Mouse (Mus musculus) midbrain, embryonic 16.5 days (tissue): Measurements from ENCODE around the gene Pik3r1. TPM values are rescaled to one million over a fixed set of nuclear protein-coding genes. Genes with fewer than 3 reads are reported as not detected.

Source experiments
- ATAC-seq: fragments of 200-750 bp; cut with Nextera tagmentation; 2 replicates; pipeline ENCODE4 v1.8.0; 2017; ENCODE audit warnings: moderate TSS enrichment
- H3K27ac ChIP-seq: fragments of 300-500 bp; sonication (generic); 2 replicates; pipeline ENCODE4 v1.5.1; 2014; ENCODE audit warnings: mild to moderate bottlenecking, low read length, mixed read lengths
- H3K27me3 ChIP-seq: fragments of 300-500 bp; sonication (generic); 2 replicates; pipeline ENCODE4 v1.6.1; 2014; ENCODE audit warnings: low read depth, low read length, mixed read lengths; ENCODE audit not compliant: control insufficient read depth, insufficient read depth
- H3K36me3 ChIP-seq: fragments of 300-500 bp; sonication (generic); 2 replicates; pipeline ENCODE4 v1.6.1; 2014; ENCODE audit warnings: mild to moderate bottlenecking, low read length, moderate library complexity, mixed read lengths; ENCODE audit not compliant: control insufficient read depth, insufficient read depth
- H3K4me1 ChIP-seq: fragments of 300-500 bp; sonication (generic); 2 replicates; pipeline ENCODE4 v1.6.1; 2014; ENCODE audit warnings: mild to moderate bottlenecking, low read length, mixed read lengths; ENCODE audit not compliant: control insufficient read depth, insufficient read depth
- H3K4me2 ChIP-seq: fragments of 300-500 bp; sonication (generic); 2 replicates; pipeline ENCODE4 v1.6.1; 2014; ENCODE audit warnings: mild to moderate bottlenecking, low read length, mixed read lengths
- H3K4me3 ChIP-seq: fragments of 300-500 bp; sonication (generic); 2 replicates; pipeline ENCODE4 v1.5.1; 2014; ENCODE audit warnings: low read depth, mild to moderate bottlenecking, low read length, moderate library complexity, mixed read lengths
- H3K9ac ChIP-seq: fragments of 300-500 bp; sonication (generic); 2 replicates; pipeline ENCODE4 v1.6.1; 2014; ENCODE audit warnings: low read depth, low read length, mixed read lengths
- H3K9me3 ChIP-seq: fragments of 300-500 bp; sonication (generic); replicated peaks from 2 replicates; pipeline ENCODE4 v1.6.1; 2014; ENCODE audit warnings: mild to moderate bottlenecking, low read length, mixed read lengths; ENCODE audit not compliant: control insufficient read depth, poor library complexity, severe bottlenecking
- whole genome bisulfite sequencing: fragments of 180-500 bp; shearing (Covaris S2); extraction: QIAGEN DNeasy Blood & Tissue Kit; methylation state at CpG from one replicate; pipeline ENCODE4 v1.1.7; 2014; 5-methylcytosine and 5-hydroxymethylcytosine counted together
- polyA plus RNA-seq: library from polyadenylated mRNA; unstranded; fragments of >200 nt; fragmentation: Nextera tagmentation; extraction: Ambion mirVana; gene quantifications from 2 replicates; pipeline ENCODE4 v1.2.1, GENCODE M21; 2015

Pik3r1 gene
- polyA plus RNA-seq, result 45.7 and 49.1 TPM in 2 replicates

DNA sequence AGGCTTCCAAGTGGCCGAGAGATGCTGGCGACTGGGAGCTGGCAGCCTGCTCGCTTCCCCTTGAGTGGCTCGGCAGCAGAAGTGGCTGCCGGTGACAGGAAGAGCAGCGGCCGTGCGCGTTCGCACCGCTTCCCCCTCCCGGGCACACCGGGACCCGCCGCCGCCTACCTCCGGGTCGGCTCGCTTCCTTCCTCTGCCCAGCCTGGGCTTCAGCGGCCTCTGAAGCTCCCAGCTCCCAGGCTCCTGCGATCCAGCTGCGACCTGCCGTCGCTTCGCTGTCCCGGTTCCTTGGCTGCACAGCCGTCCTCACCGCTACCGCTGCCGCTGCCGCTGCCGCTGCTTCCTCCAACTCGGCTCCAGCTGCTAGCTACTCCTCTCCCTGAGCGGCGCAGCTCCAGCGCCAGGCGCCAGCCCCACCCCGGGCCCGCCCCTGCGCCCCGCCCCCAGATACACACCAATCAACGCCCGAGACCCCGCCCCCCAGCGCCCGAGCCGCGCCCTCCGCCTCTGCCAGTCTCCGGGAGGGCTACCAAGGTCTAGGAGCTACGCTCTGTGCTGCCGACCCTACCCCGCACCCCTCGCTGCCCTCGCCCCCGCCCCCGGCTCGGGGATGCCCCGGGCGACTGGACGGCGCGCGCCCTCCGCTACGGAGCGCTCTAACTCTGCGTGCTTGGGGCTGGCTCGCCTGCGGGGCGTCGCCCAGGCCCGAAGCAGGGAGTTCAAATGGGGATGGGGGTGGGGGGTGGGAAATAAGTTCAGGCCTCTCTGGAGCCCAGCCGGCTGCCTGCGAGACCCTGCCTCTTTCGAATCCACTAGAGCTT is at the start of gene Pik3r1:
Pik3r1 (minus strand) TSS at position 409 of the 821 bp plus-strand sequence.
- Histone ChIP-seq H3K9me3 (no peaks in the 10 kb centered on the region), H3K4me2 (peak within 1 kb of the TSS; percentile 86), H3K27me3 (no peaks in the 10 kb centered on the region), H3K9ac (peak within 1 kb of the TSS; percentile 95), H3K4me1 (peaks cover 30% of the 10 kb centered on the region), H3K36me3 (no peaks in the 10 kb centered on the region), H3K4me3 (peak within 1 kb of the TSS; percentile 90), H3K27ac (peak within 1 kb of the TSS; percentile 97)
- peak; percentile 98 for ATAC-seq
- under 1% methylated on average over 56 of the region's 76 CpGs for WGBS

DNA sequence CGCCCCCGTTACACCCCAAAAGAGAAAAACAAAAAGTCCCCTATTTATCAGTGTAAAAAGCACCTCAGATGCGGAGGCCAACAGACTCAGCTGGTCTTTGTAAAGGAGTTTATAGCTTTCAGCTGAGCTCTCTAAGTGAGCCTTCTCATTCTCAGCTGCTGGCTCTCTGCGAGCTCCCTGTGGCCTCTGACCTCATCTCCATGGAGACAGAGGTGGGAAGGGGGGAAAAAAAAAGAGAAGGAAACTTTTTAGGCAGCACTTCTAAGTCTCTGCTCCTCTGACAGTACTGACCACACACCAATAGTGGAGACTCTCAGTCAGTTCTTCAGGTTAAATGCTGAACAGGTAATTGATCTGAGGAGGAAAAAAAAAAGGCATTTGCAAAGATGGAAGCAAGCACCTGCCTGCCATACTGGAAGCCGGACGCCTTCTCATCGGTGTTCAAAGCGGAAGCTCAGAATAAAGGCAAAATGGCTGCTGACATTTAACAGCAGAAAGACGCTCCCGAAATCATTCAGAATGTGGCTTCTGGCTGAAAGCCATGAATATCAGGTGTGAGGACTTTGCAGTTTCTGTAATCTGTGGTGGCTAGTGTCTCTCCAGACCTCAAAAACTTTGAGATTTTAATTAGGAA is 45.4 kb upstream of the Pik3r1 start:
- ATAC-seq, result peak; percentile 72; the same call in 1 of the 2 replicates
- Histone ChIP-seq H3K9me3 (no peaks in the 10 kb centered on the region), H3K27ac (no peak overlapping the region), H3K27me3 (no peaks in the 10 kb centered on the region), H3K36me3 (no peaks in the 10 kb centered on the region), H3K9ac (no peak overlapping the region), H3K4me2 (peak overlapping the region; percentile 17), H3K4me3 (no peak overlapping the region), H3K4me1 (peaks cover 10% of the 10 kb centered on the region)
- 6% methylated on average over 10 of the region's 10 CpGs for WGBS

DNA sequence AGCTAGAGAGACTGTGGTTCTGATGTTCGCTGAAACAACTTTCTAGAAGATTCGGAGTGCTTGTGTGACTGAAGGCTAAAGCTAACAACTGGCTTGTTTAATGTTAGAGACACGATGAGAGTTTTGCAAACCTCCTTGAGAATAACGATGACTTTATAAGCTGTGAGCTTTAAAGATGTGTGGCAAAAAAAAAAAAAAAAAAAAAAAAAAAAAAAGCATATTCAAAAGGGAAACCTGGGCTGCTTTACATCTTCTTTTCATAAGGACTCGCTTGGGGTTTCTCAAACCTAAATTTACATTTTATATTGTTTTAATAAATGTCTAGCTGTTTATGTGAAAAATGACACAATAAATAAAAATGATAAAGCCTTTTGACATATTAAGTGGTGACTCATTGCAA is 44.3 kb upstream of the Pik3r1 start:
- Histone ChIP-seq H3K9ac (no peak overlapping the region), H3K9me3 (no peaks in the 10 kb centered on the region), H3K27ac (no peak overlapping the region), H3K4me1 (peaks cover 10% of the 10 kb centered on the region), H3K4me3 (no peak overlapping the region), H3K27me3 (no peaks in the 10 kb centered on the region), H3K4me2 (no peak overlapping the region), H3K36me3 (no peaks in the 10 kb centered on the region)
- 64% methylated on average over 5 of the region's 5 CpGs for WGBS
- ATAC-seq, result no peak

DNA sequence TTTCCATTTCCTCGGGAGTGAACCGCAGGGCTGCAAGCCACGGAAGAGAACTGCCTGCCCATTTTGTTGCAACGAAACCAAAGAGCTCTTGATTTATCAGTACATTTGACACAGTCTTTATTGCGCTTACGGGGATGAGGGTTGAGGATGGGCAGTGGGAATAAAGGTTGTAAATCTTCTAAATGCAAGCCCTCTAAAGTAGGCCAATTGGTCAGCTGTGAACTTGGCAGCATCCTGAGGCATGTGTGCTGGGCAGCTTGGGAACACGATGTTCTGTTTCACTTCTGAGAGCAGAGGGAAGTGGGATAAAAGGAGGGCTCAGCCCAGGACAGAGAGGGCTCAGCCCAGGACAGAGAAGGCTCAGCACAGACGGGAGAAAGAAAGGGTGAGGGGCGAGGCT is 43.9 kb upstream of the Pik3r1 start:
- H3K4me3 ChIP-seq, result no peak overlapping the region
- no peak for ATAC-seq
- H3K4me1 ChIP-seq, result peaks cover 10% of the 10 kb centered on the region
- no peak overlapping the region for H3K4me2 ChIP-seq
- no peaks in the 10 kb centered on the region for H3K9me3 ChIP-seq
- no peaks in the 10 kb centered on the region for H3K27me3 ChIP-seq
- H3K36me3 ChIP-seq, result no peaks in the 10 kb centered on the region
- H3K9ac ChIP-seq, result no peak overlapping the region
- H3K27ac ChIP-seq, result no peak overlapping the region
- WGBS, result 43% methylated on average over 9 of the region's 9 CpGs

DNA sequence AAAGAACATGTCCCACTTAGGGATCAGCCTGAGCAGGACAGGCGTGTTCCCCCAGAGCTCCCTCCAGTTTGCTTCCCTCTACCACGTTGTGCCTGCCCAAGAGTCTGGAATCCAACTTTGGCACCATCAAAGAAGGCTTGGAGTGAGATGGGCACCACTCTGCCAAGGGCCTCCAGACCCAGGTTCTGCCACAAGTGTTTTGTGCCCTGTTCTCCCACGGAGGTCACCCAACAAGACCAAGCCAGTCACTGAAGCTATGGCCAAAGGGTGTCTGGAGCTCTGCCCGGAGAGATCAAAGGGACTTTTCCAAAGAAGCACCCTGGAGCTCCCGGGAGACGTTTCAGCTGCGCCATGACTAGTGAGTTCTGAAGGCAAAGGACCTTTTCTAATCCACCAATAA is 42.6 kb upstream of the Pik3r1 start:
- Histone ChIP-seq H3K4me2 (no peak overlapping the region), H3K9me3 (no peaks in the 10 kb centered on the region), H3K9ac (no peak overlapping the region), H3K27ac (no peak overlapping the region), H3K4me3 (no peak overlapping the region), H3K36me3 (no peaks in the 10 kb centered on the region), H3K4me1 (peaks cover 10% of the 10 kb centered on the region), H3K27me3 (no peaks in the 10 kb centered on the region)
- WGBS, result 71% methylated on average over 7 of the region's 7 CpGs
- no peak for ATAC-seq

DNA sequence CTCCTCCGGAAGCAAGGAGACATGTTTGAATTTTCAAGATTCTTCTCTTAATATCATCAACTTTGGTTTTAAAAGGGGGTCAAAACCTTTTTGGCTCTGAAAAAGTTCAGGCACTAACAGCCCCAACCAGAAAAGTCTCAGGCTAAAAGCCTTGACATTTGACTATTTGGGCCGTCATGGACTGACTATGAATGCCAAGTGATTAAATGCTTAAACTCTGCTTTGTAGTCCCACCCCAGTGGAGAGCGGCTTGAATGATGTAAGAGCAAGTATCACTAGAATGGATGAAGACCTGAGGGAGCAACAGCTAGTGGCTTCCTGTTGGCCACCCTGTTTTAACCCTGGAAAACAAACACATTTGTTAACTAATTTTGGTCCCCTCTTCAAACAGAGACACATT is 41.8 kb upstream of the Pik3r1 start:
- Histone ChIP-seq H3K36me3 (no peaks in the 10 kb centered on the region), H3K4me3 (no peak overlapping the region), H3K4me1 (peaks cover 10% of the 10 kb centered on the region), H3K9ac (no peak overlapping the region), H3K4me2 (no peak overlapping the region), H3K9me3 (no peaks in the 10 kb centered on the region), H3K27ac (no peak overlapping the region), H3K27me3 (no peaks in the 10 kb centered on the region)
- ATAC-seq, result no peak
- 82% methylated on average over 3 of the region's 3 CpGs for WGBS

DNA sequence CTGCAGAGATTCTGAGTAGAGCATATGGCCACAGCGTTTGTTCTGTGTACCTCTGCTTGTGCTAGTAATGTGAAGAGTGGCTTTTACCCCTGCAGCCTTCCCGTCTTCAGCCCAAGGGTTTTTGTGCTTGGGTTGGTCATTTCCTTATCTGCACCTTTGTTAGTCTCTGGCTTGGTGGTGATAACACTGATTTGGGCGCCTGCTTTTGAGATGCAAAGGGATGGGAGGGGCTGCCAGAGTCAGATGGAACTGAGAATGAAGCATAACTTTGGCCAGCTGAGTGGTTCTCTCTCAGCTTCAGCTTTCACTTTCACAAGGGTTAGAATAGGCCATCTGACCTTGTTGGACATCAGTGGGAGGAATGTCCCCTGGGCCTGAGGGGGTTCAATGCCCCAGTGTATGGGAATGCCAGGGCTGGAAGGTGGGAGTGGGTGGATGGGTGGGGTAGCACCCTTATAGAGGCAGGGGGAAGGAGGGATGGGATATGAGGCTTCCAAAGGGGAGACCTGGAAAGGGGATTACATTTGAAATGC is 37.6 kb upstream of the Pik3r1 start:
- Histone ChIP-seq H3K4me1 (peaks cover 12% of the 10 kb centered on the region), H3K27ac (no peak overlapping the region), H3K36me3 (no peaks in the 10 kb centered on the region), H3K27me3 (no peaks in the 10 kb centered on the region), H3K9me3 (no peaks in the 10 kb centered on the region), H3K9ac (no peak overlapping the region), H3K4me2 (no peak overlapping the region), H3K4me3 (no peak overlapping the region)
- ATAC-seq, result no peak
- whole genome bisulfite sequencing, result 77% methylated on average over 3 of the region's 3 CpGs

DNA sequence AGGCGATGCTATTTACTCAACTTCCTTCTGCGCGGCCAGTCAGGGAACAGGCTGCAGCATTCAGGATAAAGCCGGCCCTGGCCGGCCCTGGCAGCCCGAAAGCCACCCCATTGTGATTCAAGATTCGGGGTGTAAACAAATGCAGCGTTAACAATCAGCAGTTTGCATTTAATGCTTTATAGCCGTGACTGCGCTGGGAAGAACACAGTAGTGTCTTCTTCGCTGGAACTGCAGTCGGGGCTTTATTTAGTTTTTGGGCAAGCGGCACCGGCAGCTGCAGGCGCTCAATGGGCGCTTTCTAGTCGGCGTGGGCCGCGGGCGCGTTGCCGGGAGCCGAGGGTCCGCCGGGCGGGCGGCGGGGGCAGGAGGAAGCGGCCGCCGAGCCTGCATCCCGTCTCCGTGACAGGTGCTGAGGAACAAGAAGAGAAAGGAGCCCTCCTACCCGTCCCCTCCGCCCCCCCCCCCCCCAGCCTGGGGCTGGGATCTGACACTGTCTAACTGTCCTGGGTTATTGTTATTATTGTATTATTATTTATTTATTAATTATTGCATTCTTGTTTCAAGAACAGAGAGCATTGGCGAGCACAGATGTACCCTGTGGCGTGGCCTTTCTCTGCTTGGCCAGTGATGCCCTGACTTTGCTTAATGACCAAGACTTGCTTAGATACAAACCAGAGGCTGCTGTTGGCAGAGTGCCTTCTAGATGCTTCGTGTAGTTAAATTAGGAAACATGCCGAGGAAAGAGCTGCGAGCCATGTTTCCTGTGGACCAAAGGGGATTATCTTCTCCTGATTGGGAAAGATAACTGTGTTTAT is 33.6 kb upstream of the Pik3r1 start:
- no peaks in the 10 kb centered on the region for H3K9me3 ChIP-seq
- peak overlapping the region; percentile 84 for H3K4me2 ChIP-seq
- WGBS, result 2% methylated on average over 40 of the region's 41 CpGs
- H3K27ac ChIP-seq, result peak overlapping the region; percentile 77
- peak overlapping the region; percentile 48 for H3K4me3 ChIP-seq
- no peaks in the 10 kb centered on the region; the same call in 1 of the 2 replicates for H3K27me3 ChIP-seq
- ATAC-seq, result peak; percentile 93
- peak overlapping the region; percentile 71 for H3K9ac ChIP-seq
- H3K4me1 ChIP-seq, result peaks cover 17% of the 10 kb centered on the region
- no peaks in the 10 kb centered on the region for H3K36me3 ChIP-seq
